Mouse (Mus musculus): ENCODE results near the gene Myoz2. TPM values are rescaled to one million over a fixed set of nuclear protein-coding genes. Genes with fewer than 3 reads are reported as not detected.

The Myoz2 gene
- not detected in 2 replicates for polyA plus RNA-seq (2014; fragmentation: Nextera tagmentation; extraction: Ambion mirVana)

DNA sequence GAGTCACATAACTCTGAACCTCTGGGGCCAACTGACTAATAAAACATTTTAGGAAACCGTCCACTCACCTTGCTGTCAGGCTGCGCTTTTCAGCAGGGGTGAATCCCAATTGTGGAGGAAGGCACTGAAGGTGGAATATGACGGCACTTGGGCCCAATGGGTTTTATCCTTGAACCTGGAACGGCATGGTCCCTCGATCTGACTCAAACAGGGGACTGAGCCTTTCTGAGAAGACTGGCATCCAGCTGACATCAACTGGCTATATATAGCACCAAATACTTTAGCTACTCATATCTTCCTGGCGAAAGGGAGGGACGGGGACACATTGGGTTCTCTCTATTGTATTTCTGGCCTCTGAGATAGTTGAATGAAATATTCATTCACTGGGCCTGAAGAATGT lies at the start of gene Myoz2:
Myoz2 (minus strand) TSS at position 264 of the 400 bp plus-strand sequence.
- H3K36me3 ChIP-seq (ENCODE audit: control insufficient read depth, insufficient read depth, low read length) = no peaks in the 10 kb centered on the region
- no peak within 1 kb of the TSS for H3K9ac ChIP-seq (ENCODE audit: low read length)
- no peak within 1 kb of the TSS for H3K4me2 ChIP-seq
- H3K4me3 ChIP-seq (ENCODE audit: low read depth, low read length) = no peak within 1 kb of the TSS
- no peaks in the 10 kb centered on the region for H3K9me3 ChIP-seq (ENCODE audit: control insufficient read depth, low read length)
- H3K27ac ChIP-seq (ENCODE audit: low read depth, low read length) = no peak within 1 kb of the TSS
- WGBS = 93% methylated on average over 7 of the region's 7 CpGs
- no peaks in the 10 kb centered on the region for H3K4me1 ChIP-seq (ENCODE audit: control insufficient read depth, insufficient read depth, low read length)
- ATAC-seq (ENCODE audit: low FRiP score) = no peak
- no peaks in the 10 kb centered on the region for H3K27me3 ChIP-seq (ENCODE audit: control insufficient read depth, insufficient read depth, low read length)
- no peak for DNase-seq (ENCODE audit: low spot score, missing footprints)

DNA sequence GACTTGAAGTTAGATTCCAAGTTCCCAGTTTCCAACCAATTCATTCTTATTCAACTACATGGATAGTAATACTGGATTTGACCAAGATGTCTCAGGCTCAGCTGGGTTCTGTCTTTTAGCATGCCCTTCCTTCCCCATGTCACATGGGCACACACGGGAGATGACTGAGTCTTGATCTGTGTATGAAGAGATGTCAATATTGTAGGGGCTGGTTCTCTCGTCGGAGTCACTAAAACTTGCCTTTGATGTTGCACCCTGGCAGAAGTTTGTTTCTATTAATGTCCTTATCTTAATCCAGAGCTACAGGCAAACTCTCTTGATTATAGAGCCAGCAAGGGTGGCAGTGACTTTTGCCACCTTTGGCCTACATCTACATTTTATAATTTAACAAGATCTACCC lies 46.9 kb upstream of the Myoz2 start:
- H3K9me3 ChIP-seq (ENCODE audit: control insufficient read depth, low read length) = no peaks in the 10 kb centered on the region
- no peaks in the 10 kb centered on the region for H3K36me3 ChIP-seq (ENCODE audit: control insufficient read depth, insufficient read depth, low read length)
- H3K4me1 ChIP-seq (ENCODE audit: control insufficient read depth, insufficient read depth, low read length) = no peaks in the 10 kb centered on the region
- H3K27me3 ChIP-seq (ENCODE audit: control insufficient read depth, insufficient read depth, low read length) = no peaks in the 10 kb centered on the region
- 88% methylated on average over 3 of the region's 3 CpGs for WGBS
- DNase-seq (ENCODE audit: low spot score, missing footprints) = no peak
- H3K27ac ChIP-seq (ENCODE audit: low read depth, low read length) = no peak overlapping the region
- H3K4me3 ChIP-seq (ENCODE audit: low read depth, low read length) = no peak overlapping the region
- ATAC-seq (ENCODE audit: low FRiP score) = no peak
- H3K4me2 ChIP-seq = no peak overlapping the region
- no peak overlapping the region for H3K9ac ChIP-seq (ENCODE audit: low read length)

DNA sequence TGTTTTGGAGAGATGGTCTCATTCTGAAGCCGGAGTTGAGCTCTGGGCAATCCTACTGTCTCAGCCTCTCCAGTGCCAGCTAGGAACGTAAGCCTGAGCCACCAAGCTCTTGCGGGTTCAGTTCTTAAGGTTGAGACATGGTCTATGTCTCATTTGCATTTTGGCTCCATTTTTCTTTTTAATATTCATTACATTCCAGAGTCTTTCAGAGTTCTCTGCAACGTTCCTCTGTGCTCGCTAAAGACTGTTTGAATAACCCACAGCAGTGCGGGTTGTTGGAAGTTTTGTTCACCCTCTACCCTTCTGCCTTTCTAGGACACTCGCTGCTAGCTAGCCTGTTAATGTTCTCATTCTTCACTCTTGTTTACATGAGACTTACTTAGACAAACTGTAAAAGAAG lies 46.1 kb upstream of the Myoz2 start:
- ATAC-seq (ENCODE audit: low FRiP score) (no peak), DNase-seq (ENCODE audit: low spot score, missing footprints) (no peak)
- no peaks in the 10 kb centered on the region for H3K4me1 ChIP-seq (ENCODE audit: control insufficient read depth, insufficient read depth, low read length)
- H3K27me3 ChIP-seq (ENCODE audit: control insufficient read depth, insufficient read depth, low read length) = no peaks in the 10 kb centered on the region
- H3K36me3 ChIP-seq (ENCODE audit: control insufficient read depth, insufficient read depth, low read length) = no peaks in the 10 kb centered on the region
- H3K4me3 ChIP-seq (ENCODE audit: low read depth, low read length) = no peak overlapping the region
- H3K9ac ChIP-seq (ENCODE audit: low read length) = no peak overlapping the region
- H3K4me2 ChIP-seq = no peak overlapping the region
- no peak overlapping the region for H3K27ac ChIP-seq (ENCODE audit: low read depth, low read length)
- no peaks in the 10 kb centered on the region for H3K9me3 ChIP-seq (ENCODE audit: control insufficient read depth, low read length)
- WGBS = 73% methylated on average over 7 of the region's 7 CpGs

DNA sequence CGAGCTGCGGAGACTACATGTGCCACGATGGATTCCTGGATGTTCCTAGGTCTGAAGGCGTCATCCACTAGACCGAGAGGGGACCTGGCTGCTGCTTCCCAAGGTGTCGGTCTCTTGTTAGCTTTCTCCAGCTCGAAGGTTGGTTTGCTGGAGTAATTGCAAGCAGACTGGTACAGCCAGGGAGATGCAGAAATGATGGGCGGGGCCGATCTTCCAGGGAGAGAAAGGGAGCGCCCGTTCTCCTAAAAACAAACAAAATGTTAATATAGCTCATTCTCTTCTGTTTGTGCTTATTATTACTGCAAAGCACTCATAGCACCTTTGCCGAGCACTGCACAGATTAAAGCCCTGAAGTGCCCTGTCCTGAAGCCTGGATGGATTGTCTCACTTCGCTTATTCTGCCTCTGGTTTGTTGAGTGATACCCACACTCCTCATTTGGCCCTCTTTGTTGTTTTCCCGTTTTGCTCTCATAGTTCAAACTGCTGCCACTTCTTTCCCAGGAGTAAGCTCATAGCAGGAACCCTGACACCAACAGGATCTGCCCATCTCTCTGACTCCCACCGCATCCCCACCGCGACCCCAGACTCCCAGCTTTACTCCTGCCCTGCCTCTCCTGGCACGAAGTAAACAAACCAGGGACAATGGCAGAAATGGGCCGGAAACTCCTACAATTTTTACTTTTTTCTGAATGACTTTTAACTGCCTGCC lies 45.4 kb upstream of the Myoz2 start:
- Histone ChIP-seq H3K9me3 (ENCODE audit: control insufficient read depth, low read length) (no peaks in the 10 kb centered on the region), H3K4me1 (ENCODE audit: control insufficient read depth, insufficient read depth, low read length) (no peaks in the 10 kb centered on the region)
- WGBS = 78% methylated on average over 19 of the region's 19 CpGs

DNA sequence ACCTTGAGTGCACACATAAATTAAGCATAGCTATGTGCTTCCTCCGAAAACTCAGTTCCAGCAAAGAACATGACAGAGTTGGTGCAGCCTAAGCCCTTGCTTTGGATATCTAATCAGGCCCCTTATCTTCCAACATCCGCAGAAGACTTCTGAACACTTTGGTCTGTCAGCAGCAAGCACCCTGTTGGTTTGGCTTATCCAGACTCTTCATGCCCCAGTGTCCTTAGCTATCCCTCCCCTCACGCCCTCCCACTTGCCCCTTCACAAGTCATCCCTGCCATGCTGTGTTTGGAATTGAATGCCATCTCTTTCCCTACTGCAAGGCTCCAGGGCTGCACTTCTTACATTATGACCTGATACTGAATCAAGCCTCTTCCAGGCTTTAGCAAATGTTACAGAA lies 40.9 kb upstream of the Myoz2 start:
- Histone ChIP-seq H3K9me3 (ENCODE audit: control insufficient read depth, low read length) (no peaks in the 10 kb centered on the region), H3K27me3 (ENCODE audit: control insufficient read depth, insufficient read depth, low read length) (no peaks in the 10 kb centered on the region), H3K4me3 (ENCODE audit: low read depth, low read length) (no peak overlapping the region), H3K4me1 (ENCODE audit: control insufficient read depth, insufficient read depth, low read length) (no peaks in the 10 kb centered on the region), H3K27ac (ENCODE audit: low read depth, low read length) (no peak overlapping the region), H3K36me3 (ENCODE audit: control insufficient read depth, insufficient read depth, low read length) (no peaks in the 10 kb centered on the region), H3K4me2 (no peak overlapping the region), H3K9ac (ENCODE audit: low read length) (no peak overlapping the region)
- ATAC-seq (ENCODE audit: low FRiP score) = no peak
- WGBS = 87% methylated on average over 3 of the region's 3 CpGs
- DNase-seq (ENCODE audit: low spot score, missing footprints) = no peak

More for the DNA sequence above, 45.4 kb upstream of the Myoz2 start:
- no peak overlapping the region for H3K27ac ChIP-seq (ENCODE audit: low read depth, low read length)
- DNase-seq (ENCODE audit: low spot score, missing footprints) (no peak), ATAC-seq (ENCODE audit: low FRiP score) (no peak)
- H3K36me3 ChIP-seq (ENCODE audit: control insufficient read depth, insufficient read depth, low read length) = no peaks in the 10 kb centered on the region
- H3K27me3 ChIP-seq (ENCODE audit: control insufficient read depth, insufficient read depth, low read length) = no peaks in the 10 kb centered on the region
- H3K4me2 ChIP-seq = no peak overlapping the region
- H3K9ac ChIP-seq (ENCODE audit: low read length) = no peak overlapping the region
- H3K4me3 ChIP-seq (ENCODE audit: low read depth, low read length) = no peak overlapping the region

DNA sequence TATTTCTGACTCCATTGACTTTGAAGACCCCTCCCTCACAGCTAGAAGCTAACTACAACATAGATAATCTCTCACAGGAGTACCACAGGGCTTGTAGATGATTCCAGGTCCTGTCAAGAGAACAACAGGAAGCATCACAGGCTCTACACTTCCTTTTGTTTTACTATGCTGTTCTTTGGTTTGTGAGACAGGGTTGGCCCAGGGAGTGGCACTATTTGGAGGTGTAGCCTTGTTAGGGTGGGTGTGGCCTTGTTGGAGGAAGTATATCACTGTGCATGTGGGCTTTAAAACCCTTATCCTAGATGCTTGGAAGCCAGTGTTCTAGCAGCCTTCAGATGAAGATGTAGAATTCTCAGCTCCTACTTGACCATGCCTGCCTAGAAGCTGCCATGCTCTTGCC lies 40.2 kb upstream of the Myoz2 start:
- H3K9me3 ChIP-seq (ENCODE audit: control insufficient read depth, low read length) = no peaks in the 10 kb centered on the region
- H3K4me2 ChIP-seq = no peak overlapping the region
- H3K27ac ChIP-seq (ENCODE audit: low read depth, low read length) = no peak overlapping the region
- no peaks in the 10 kb centered on the region for H3K36me3 ChIP-seq (ENCODE audit: control insufficient read depth, insufficient read depth, low read length)
- no peak overlapping the region for H3K4me3 ChIP-seq (ENCODE audit: low read depth, low read length)
- no peak overlapping the region for H3K9ac ChIP-seq (ENCODE audit: low read length)
- DNase-seq (ENCODE audit: low spot score, missing footprints) (no peak), ATAC-seq (ENCODE audit: low FRiP score) (no peak)
- no peaks in the 10 kb centered on the region for H3K4me1 ChIP-seq (ENCODE audit: control insufficient read depth, insufficient read depth, low read length)
- H3K27me3 ChIP-seq (ENCODE audit: control insufficient read depth, insufficient read depth, low read length) = no peaks in the 10 kb centered on the region

DNA sequence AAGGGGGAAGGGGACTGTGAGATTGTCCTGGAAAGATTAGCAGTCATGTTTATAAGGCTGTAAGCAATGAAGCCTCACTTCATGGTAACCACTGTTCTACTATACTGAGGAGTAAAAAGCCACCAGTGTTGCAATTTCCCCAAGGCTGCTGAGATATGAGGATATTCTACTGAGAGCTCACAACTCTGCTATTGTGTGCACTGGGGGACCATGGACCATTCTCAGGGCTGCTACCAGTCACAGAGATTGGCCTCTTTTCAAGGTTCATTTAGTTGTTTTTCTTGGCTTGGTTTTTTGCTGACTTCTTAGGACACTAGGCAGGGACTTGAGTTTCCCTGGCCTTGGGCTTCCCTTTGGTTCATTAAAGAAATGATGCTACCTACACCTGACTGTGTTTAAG lies 38.5 kb upstream of the Myoz2 start:
- H3K9ac ChIP-seq (ENCODE audit: low read length) = no peak overlapping the region
- no peaks in the 10 kb centered on the region for H3K27me3 ChIP-seq (ENCODE audit: control insufficient read depth, insufficient read depth, low read length)
- DNase-seq (ENCODE audit: low spot score, missing footprints) (no peak), ATAC-seq (ENCODE audit: low FRiP score) (no peak)
- no peak overlapping the region for H3K4me2 ChIP-seq
- H3K27ac ChIP-seq (ENCODE audit: low read depth, low read length) = no peak overlapping the region
- no peak overlapping the region for H3K4me3 ChIP-seq (ENCODE audit: low read depth, low read length)
- no peaks in the 10 kb centered on the region for H3K9me3 ChIP-seq (ENCODE audit: control insufficient read depth, low read length)
- no peaks in the 10 kb centered on the region for H3K4me1 ChIP-seq (ENCODE audit: control insufficient read depth, insufficient read depth, low read length)
- H3K36me3 ChIP-seq (ENCODE audit: control insufficient read depth, insufficient read depth, low read length) = no peaks in the 10 kb centered on the region

DNA sequence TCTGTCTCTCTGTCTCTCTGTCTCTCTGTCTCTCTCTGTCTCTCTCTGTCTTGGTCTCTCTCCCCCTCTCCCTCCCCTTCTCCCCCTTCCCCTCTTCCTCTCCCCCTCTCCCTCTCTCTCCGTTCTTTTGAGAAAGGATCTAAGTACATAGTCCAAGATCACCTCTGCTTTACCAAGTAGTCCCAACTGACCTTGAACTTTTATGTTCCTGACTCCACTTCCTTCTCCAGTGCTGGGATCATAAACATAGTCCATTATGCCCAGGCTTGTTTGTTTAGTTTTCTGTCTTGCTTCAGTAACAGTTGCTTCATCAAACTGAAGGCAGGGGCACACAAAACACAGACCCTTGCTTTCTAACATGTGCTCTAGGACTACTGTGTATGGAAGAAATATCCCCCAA lies 37.7 kb upstream of the Myoz2 start:
- Histone ChIP-seq H3K4me1 (ENCODE audit: control insufficient read depth, insufficient read depth, low read length) (no peaks in the 10 kb centered on the region), H3K9me3 (ENCODE audit: control insufficient read depth, low read length) (no peaks in the 10 kb centered on the region), H3K27ac (ENCODE audit: low read depth, low read length) (no peak overlapping the region), H3K27me3 (ENCODE audit: control insufficient read depth, insufficient read depth, low read length) (no peaks in the 10 kb centered on the region), H3K9ac (ENCODE audit: low read length) (no peak overlapping the region), H3K4me2 (no peak overlapping the region), H3K36me3 (ENCODE audit: control insufficient read depth, insufficient read depth, low read length) (no peaks in the 10 kb centered on the region), H3K4me3 (ENCODE audit: low read depth, low read length) (no peak overlapping the region)
- ATAC-seq (ENCODE audit: low FRiP score) (no peak), DNase-seq (ENCODE audit: low spot score, missing footprints) (no peak)
- WGBS = no CpG with 5 or more reads among the region's 1 CpGs

DNA sequence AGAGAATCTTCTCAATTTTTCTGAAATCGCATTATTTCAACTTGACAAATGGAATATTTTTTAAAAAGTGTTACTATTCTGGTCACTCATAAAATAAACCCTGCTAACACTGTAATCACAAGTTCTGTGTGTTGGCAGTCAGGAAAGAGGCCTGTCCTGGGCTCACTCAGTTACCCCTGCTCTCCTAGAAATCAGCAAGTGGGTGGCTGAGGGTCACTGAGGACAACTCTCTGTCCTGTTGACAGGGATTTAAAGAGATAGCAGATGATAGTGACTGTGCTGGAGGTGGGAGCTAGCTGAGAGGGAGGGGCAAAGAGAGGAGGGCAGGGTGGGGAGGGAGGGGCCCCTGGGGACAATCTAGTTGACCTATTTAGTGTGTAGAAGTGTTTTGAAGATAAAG lies 36.2 kb upstream of the Myoz2 start:
- Histone ChIP-seq H3K4me1 (ENCODE audit: control insufficient read depth, insufficient read depth, low read length) (no peaks in the 10 kb centered on the region), H3K4me2 (no peak overlapping the region), H3K27me3 (ENCODE audit: control insufficient read depth, insufficient read depth, low read length) (no peaks in the 10 kb centered on the region), H3K36me3 (ENCODE audit: control insufficient read depth, insufficient read depth, low read length) (no peaks in the 10 kb centered on the region), H3K9ac (ENCODE audit: low read length) (no peak overlapping the region), H3K9me3 (ENCODE audit: control insufficient read depth, low read length) (no peaks in the 10 kb centered on the region), H3K4me3 (ENCODE audit: low read depth, low read length) (no peak overlapping the region), H3K27ac (ENCODE audit: low read depth, low read length) (no peak overlapping the region)
- WGBS = 90% methylated on average over 1 of the region's 1 CpGs
- no peak for DNase-seq (ENCODE audit: low spot score, missing footprints)
- ATAC-seq (ENCODE audit: low FRiP score) = no peak

Measured in midbrain, embryonic 11.5 days (tissue).